In the genomic region with DNA sequence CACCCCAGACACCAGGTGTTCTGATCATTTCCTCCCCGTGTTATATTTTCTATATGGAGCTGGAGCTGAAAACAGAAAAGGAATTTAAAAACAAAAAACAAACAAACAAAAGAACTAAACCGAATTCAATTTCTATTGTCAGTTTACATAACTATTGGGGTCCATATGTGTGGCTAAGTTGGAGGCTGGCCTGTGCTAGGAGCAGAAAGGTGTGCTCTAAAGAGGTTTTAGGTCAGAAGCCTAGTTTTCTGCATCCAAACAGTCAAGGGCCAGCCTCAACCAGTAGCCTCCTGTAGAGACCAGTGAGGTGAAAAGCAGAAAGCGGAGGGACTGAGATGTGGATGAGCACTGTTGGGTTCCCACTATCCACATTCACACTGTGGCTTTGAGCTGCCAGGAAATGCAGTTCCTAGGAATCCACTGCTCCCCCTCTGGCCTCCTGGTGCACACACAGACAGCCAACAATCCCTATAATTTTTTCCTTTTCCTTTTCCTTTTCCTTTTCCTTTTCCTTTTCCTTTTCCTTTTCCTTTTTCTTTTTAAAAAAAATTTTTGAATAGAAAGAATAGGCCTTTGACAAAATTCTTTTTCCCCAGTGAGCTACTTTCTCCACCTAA, we compare ENCODE assay signal across 8 mouse cellular contexts. TPM values are rescaled to one million over a fixed set of nuclear protein-coding genes. Genes with fewer than 3 reads are reported as not detected.
A peak's percentile ranks its signal among the peaks of the same experiment; 100 is the strongest.
DNase-seq lines count a peak whose midpoint lies in the region; ATAC-seq and TF ChIP-seq lines count a peak whose summit lies in the region.

No protein-coding gene starts in this region.

- DNase-seq in heart, postnatal 14 days: no peak
- peak; percentile 4 for DNase-seq in kidney, postnatal 14 days
- no peak for DNase-seq in frontal cortex, postnatal 14 days (ENCODE audit: low spot score in 2 of 2)
- DNase-seq in layer of hippocampus, adult 11-12 months (ENCODE audit: low spot score): no peak

- WGBS in heart, embryonic 12.5 days: 22% methylated on average over 3 of the region's 3 CpGs
- 12% methylated on average over 3 of the region's 3 CpGs for WGBS in embryonic facial prominence, embryonic 12.5 days
- 8% methylated on average over 3 of the region's 3 CpGs for WGBS in neural tube, embryonic 14.5 days

- intact Hi-C loops in heart, postnatal 14 days (cut with DNase I): loop anchor here (5.0 kb wide), 2 partner anchors 32 to 902 kb away; a partner anchor contains a TSS

- peak overlapping the region; percentile 85 for H3K4me2 ChIP-seq in heart, embryonic 12.5 days
- H3K4me2 ChIP-seq in embryonic facial prominence, embryonic 12.5 days (replicated peaks): peak overlapping the region; percentile 69
- peak overlapping the region; percentile 73 for H3K4me2 ChIP-seq in neural tube, embryonic 14.5 days (ENCODE audit: low read depth, low read length)

- TF ChIP-seq CTCF in E14TG2a.4 (conservative IDR thresholded peaks at IDR 0.05; ENCODE audit: low read length): no peak

- peak overlapping the region; percentile 81 for H3K4me3 ChIP-seq in heart, embryonic 12.5 days
- peak overlapping the region; percentile 95 for H3K4me3 ChIP-seq in E14TG2a.4 (replicated peaks; ENCODE audit: low read length)
- peak overlapping the region; percentile 66 for H3K4me3 ChIP-seq in embryonic facial prominence, embryonic 12.5 days
- peak overlapping the region; percentile 58 for H3K4me3 ChIP-seq in neural tube, embryonic 14.5 days (ENCODE audit: low read depth, low read length)

- no peak overlapping the region for H3K27ac ChIP-seq in heart, embryonic 12.5 days (ENCODE audit: poor library complexity, severe bottlenecking)
- no peak overlapping the region for H3K27ac ChIP-seq in embryonic facial prominence, embryonic 12.5 days
- no peak overlapping the region for H3K27ac ChIP-seq in neural tube, embryonic 14.5 days (ENCODE audit: low read depth, low read length)

- H3K36me3 ChIP-seq in heart, embryonic 12.5 days: no peaks in the 10 kb centered on the region
- H3K36me3 ChIP-seq in E14TG2a.4 (ENCODE audit: insufficient read depth, low read length): peaks cover 26% of the 10 kb centered on the region
- no peaks in the 10 kb centered on the region for H3K36me3 ChIP-seq in embryonic facial prominence, embryonic 12.5 days
- H3K36me3 ChIP-seq in neural tube, embryonic 14.5 days (ENCODE audit: control insufficient read depth, insufficient read depth, low read length): no peaks in the 10 kb centered on the region

- H3K4me1 ChIP-seq in heart, embryonic 12.5 days (replicated peaks): peaks cover 6% of the 10 kb centered on the region
- H3K4me1 ChIP-seq in E14TG2a.4 (replicated peaks; ENCODE audit: low read depth, low read length): peaks cover 31% of the 10 kb centered on the region
- no peaks in the 10 kb centered on the region for H3K4me1 ChIP-seq in embryonic facial prominence, embryonic 12.5 days
- 0 out of 2 replicates have a peak, but pooled peaks cover 10% of the 10 kb centered on the region for H3K4me1 ChIP-seq in neural tube, embryonic 14.5 days (ENCODE audit: control insufficient read depth, insufficient read depth, low read length)

- no peaks in the 10 kb centered on the region for H3K27me3 ChIP-seq in heart, embryonic 12.5 days (replicated peaks)
- H3K27me3 ChIP-seq in E14TG2a.4 (ENCODE audit: insufficient read depth, low read length): no peaks in the 10 kb centered on the region
- no peaks in the 10 kb centered on the region for H3K27me3 ChIP-seq in embryonic facial prominence, embryonic 12.5 days
- H3K27me3 ChIP-seq in neural tube, embryonic 14.5 days (ENCODE audit: control insufficient read depth, insufficient read depth, low read length): no peaks in the 10 kb centered on the region

- H3K9me3 ChIP-seq in heart, embryonic 12.5 days (replicated peaks): no peaks in the 10 kb centered on the region
- H3K9me3 ChIP-seq in E14TG2a.4 (ENCODE audit: low read length): no peaks in the 10 kb centered on the region
- H3K9me3 ChIP-seq in embryonic facial prominence, embryonic 12.5 days: no peaks in the 10 kb centered on the region
- no peaks in the 10 kb centered on the region for H3K9me3 ChIP-seq in neural tube, embryonic 14.5 days (ENCODE audit: control insufficient read depth, low read length)

- H3K9ac ChIP-seq in heart, embryonic 12.5 days: peak overlapping the region; percentile 82
- H3K9ac ChIP-seq in embryonic facial prominence, embryonic 12.5 days: peak overlapping the region; percentile 63
- peak overlapping the region; percentile 60 for H3K9ac ChIP-seq in neural tube, embryonic 14.5 days (replicated peaks; ENCODE audit: low read depth, low read length)

- ATAC-seq in heart, embryonic 12.5 days (ENCODE audit: insufficient number of reproducible peaks, low FRiP score): no peak
- no peak for ATAC-seq in embryonic facial prominence, embryonic 12.5 days (ENCODE audit: insufficient number of reproducible peaks, insufficient read depth, low FRiP score, low TSS enrichment)
- no peak for ATAC-seq in neural tube, embryonic 14.5 days (ENCODE audit: low read depth)

RNA-seq across cellular contexts. Expression of a gene that starts 1.0 kb away (rescaled TPM):
- 8.3 and 9.1 TPM in 2 replicates for polyA plus RNA-seq in heart, embryonic 12.5 days (2016; fragmentation: Nextera tagmentation; extraction: Ambion mirVana)
- 10 to 100 TPM in 1 of 2 experiments, 1 to 10 TPM in 1; 8.1 to 10.5 TPM for total RNA-seq in heart, postnatal 14 days (2021)
- 15.5 and 16.3 TPM in 2 replicates for polyA plus RNA-seq in embryonic facial prominence, embryonic 12.5 days (2016; fragmentation: Nextera tagmentation; extraction: Ambion mirVana)
- polyA plus RNA-seq in neural tube, embryonic 14.5 days (2014; fragmentation: Nextera tagmentation; extraction: Ambion mirVana): 19.0 and 21.2 TPM in 2 replicates

RNA-seq across cellular contexts. Expression of a gene that starts 26.6 kb away (rescaled TPM):
- not detected in 2 replicates for polyA plus RNA-seq in heart, embryonic 12.5 days (2016; fragmentation: Nextera tagmentation; extraction: Ambion mirVana)
- total RNA-seq in heart, postnatal 14 days (2021): not detected
- not detected in 2 replicates for polyA plus RNA-seq in embryonic facial prominence, embryonic 12.5 days (2016; fragmentation: Nextera tagmentation; extraction: Ambion mirVana)
- polyA plus RNA-seq in neural tube, embryonic 14.5 days (2014; fragmentation: Nextera tagmentation; extraction: Ambion mirVana): not detected in 2 replicates

RNA-seq across cellular contexts. Expression of a gene that starts 33.0 kb away (rescaled TPM):
- polyA plus RNA-seq in heart, embryonic 12.5 days (2016; fragmentation: Nextera tagmentation; extraction: Ambion mirVana): 7.0 and 7.5 TPM in 2 replicates
- total RNA-seq in heart, postnatal 14 days (2021): 1 to 10 TPM; 7.4 to 8.6 TPM
- polyA plus RNA-seq in embryonic facial prominence, embryonic 12.5 days (2016; fragmentation: Nextera tagmentation; extraction: Ambion mirVana): 14.1 and 15.4 TPM in 2 replicates
- 36.2 and 36.6 TPM in 2 replicates for polyA plus RNA-seq in neural tube, embryonic 14.5 days (2014; fragmentation: Nextera tagmentation; extraction: Ambion mirVana)
